Comparison of ENCODE assay signal across 10 mouse cellular contexts in the genomic region with DNA sequence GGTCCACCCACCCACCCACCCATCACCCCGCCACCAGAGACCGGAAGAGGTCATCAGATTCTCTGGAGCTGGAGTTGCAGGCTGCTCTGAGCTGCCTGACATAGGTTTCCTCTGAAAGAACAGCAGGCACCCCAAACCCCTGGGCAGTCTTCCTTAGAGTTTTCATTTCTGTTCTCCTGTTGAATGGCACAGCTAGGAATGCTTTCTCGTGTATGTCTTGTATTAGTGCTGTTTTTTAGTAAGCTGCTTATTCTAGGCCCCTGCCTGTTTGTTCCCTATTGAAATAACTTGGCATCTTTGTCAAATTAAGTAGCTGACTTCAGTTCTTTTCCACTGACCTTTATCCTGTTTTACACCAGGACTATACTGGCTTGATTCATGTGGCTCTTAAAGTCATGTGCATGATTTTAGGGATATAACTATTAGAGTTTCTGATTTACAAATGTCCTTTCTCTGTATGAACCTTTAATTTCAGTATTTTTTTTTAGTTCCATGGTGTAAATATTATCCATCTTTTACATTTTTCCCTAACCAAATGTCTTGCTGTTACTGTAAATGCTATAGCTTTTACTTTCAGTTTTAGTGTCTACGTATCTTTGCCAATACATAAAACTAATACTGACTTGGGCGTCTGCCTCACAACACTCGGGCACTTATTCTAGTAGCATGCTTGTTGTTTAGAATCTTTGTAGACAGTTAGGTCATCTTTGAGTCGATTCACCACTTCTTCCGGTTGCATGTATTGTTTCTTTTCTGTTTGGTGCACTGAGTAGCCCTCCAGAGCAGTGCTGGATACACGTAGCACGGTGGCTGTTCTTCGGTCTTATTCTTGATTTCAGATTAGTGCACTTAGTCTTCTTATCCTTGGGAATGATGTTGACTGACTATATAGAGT.
DNase-seq lines count a peak whose midpoint lies in the region; ATAC-seq and TF ChIP-seq lines count a peak whose summit lies in the region.
"Had no signal": no experiment of that assay in that cellular context is flagged by ENCODE, and none has a peak within 500 bp of the region (broad histone marks: within the 10 kb centered on the region; RNA-seq: fewer than 3 reads in every experiment).

No protein-coding gene starts in this region.

- peaks cover 0 to 10% of the 10 kb centered on the region in 2 experiments for H3K36me3 ChIP-seq in CH12.LX (replicated peaks in 1 of 2; ENCODE audit: control insufficient read depth in 1 of 2, insufficient read depth in 1 of 2, low read length in 1 of 2)
- no peaks in the 10 kb centered on the region for H3K36me3 ChIP-seq in forebrain, embryonic 12.5 days (replicated peaks)
- H3K36me3 ChIP-seq: embryonic facial prominence, embryonic 12.5 days had no signal

- peak; percentile 5; the same call in 1 of the 2 replicates for TF ChIP-seq EP300 in CH12.LX (IDR thresholded peaks at IDR 0.05; ENCODE audit: low read length)

- dilution Hi-C loops in CH12.LX (cut with MboI; ENCODE audit: extremely low pct_ligation_motif_present, extremely low pct_unique_long_range_greater_than_20kb, low sequenced_read_pairs) = no loop called here

- peak overlapping the region; percentile 37 for H3K4me3 ChIP-seq in layer of hippocampus, adult 2 months
- H3K4me3 ChIP-seq in CH12.LX (replicated peaks in 1 of 3; ENCODE audit: low read depth in 2 of 3, low read length in 2 of 3, poor library complexity in 1 of 3) = peak overlapping the region; percentile 42 to 54 (median 48)
- no peak overlapping the region for H3K4me3 ChIP-seq in forebrain, embryonic 12.5 days (replicated peaks)
- H3K4me3 ChIP-seq: embryonic facial prominence, embryonic 12.5 days had no signal

- TF ChIP-seq RAD21 in CH12.LX (IDR thresholded peaks at IDR 0.05; ENCODE audit: low read depth, low read length) = no peak

- no peak for TF ChIP-seq POLR2A in CH12.LX (IDR thresholded peaks at IDR 0.05; ENCODE audit: low read depth, low read length)

- no peaks in the 10 kb centered on the region for H3K27me3 ChIP-seq in CH12.LX (replicated peaks)
- H3K27me3 ChIP-seq in forebrain, embryonic 12.5 days = no peaks in the 10 kb centered on the region
- H3K27me3 ChIP-seq: embryonic facial prominence, embryonic 12.5 days had no signal

- peak overlapping the region; percentile 44; the same call in 1 of the 2 replicates for H3K9ac ChIP-seq in CH12.LX (ENCODE audit: insufficient read depth, low read depth)
- no peak overlapping the region for H3K9ac ChIP-seq in forebrain, embryonic 12.5 days
- H3K9ac ChIP-seq: embryonic facial prominence, embryonic 12.5 days had no signal

- H3K9me3 ChIP-seq in CH12.LX (replicated peaks; ENCODE audit: low read length) = no peaks in the 10 kb centered on the region
- H3K9me3 ChIP-seq in forebrain, embryonic 12.5 days = no peaks in the 10 kb centered on the region
- H3K9me3 ChIP-seq: embryonic facial prominence, embryonic 12.5 days had no signal

- H3K27ac ChIP-seq in layer of hippocampus, adult 2 months = peak overlapping the region; percentile 51
- no peak overlapping the region for H3K27ac ChIP-seq in CH12.LX (ENCODE audit: insufficient read depth, low read depth)
- H3K27ac ChIP-seq in forebrain, embryonic 12.5 days = no peak overlapping the region
- H3K27ac ChIP-seq: embryonic facial prominence, embryonic 12.5 days had no signal

- ATAC-seq in megakaryocyte, adult 5-6 weeks (ENCODE audit: poor library complexity, severe bottlenecking) = peak; percentile 42; the same call in 1 of the 2 replicates
- ATAC-seq in forebrain, embryonic 12.5 days (ENCODE audit: low FRiP score) = no peak

- TF ChIP-seq CTCF in layer of hippocampus, adult 2 months (conservative IDR thresholded peaks at IDR 0.05) = no peak
- TF ChIP-seq CTCF in CH12.LX (conservative IDR thresholded peaks at IDR 0.05 in 1 of 2, IDR thresholded peaks at IDR 0.05 in 1 of 2; ENCODE audit: low read depth in 2 of 2, low read length in 2 of 2) = no peak

- in situ Hi-C loops in CH12.LX (cut with MboI; ENCODE audit: low pct_ligation_motif_present, low pct_unique_long_range_greater_than_20kb, low sequenced_read_pairs) = no loop called here

- H3K79me2 ChIP-seq in CH12.LX (replicated peaks; ENCODE audit: control insufficient read depth, extremely low read depth, insufficient read depth, poor library complexity, severe bottlenecking) = peaks cover 12% of the 10 kb centered on the region; the same call in 1 of the 2 replicates

- intact Hi-C loops in left cerebral cortex, postnatal 14 days (cut with DNase I) = no loop called here

- 78% methylated on average over 11 of the region's 11 CpGs for WGBS in forebrain, embryonic 12.5 days

- peak overlapping the region; percentile 93 for H3K4me2 ChIP-seq in CH12.LX (ENCODE audit: insufficient read depth, low read depth, poor library complexity, severe bottlenecking)
- no peak overlapping the region for H3K4me2 ChIP-seq in forebrain, embryonic 12.5 days
- H3K4me2 ChIP-seq: embryonic facial prominence, embryonic 12.5 days had no signal

- H3K4me1 ChIP-seq in CH12.LX (ENCODE audit: control insufficient read depth in 1 of 2, insufficient read depth in 2 of 2) = peaks cover 5 to 43% of the 10 kb centered on the region in 2 experiments
- H3K4me1 ChIP-seq in forebrain, embryonic 12.5 days = no peaks in the 10 kb centered on the region

- DNase-seq in layer of hippocampus, adult 2 months (ENCODE audit: low spot score in 2 of 2) = no peak
- no peak for DNase-seq in layer of hippocampus, postnatal 36 days
- peak; percentile 40 for DNase-seq in CH12.LX (ENCODE audit: extremely low read depth)
- DNase-seq in c-Kit-negative CD71-positive TER-119-positive erythroid progenitor cells, embryonic 14.5 days (ENCODE audit: low read depth, low spot score) = peak; percentile 38
- DNase-seq in layer of hippocampus, postnatal 14 days (ENCODE audit: low spot score in 2 of 2) = no peak
- DNase-seq in left cerebral cortex, postnatal 14 days (ENCODE audit: low spot score in 2 of 2) = no peak
- DNase-seq: adrenal gland, adult 8-10 months had no signal

TF ChIP-seq in CH12.LX, 34 proteins besides CTCF, POLR2A, EP300 and RAD21:
- TF ChIP-seq ZC3H11A (IDR thresholded peaks at IDR 0.05; ENCODE audit: low read depth, low read length) (no peak), E2F4 (IDR thresholded peaks at IDR 0.05; ENCODE audit: insufficient replicate concordance, low read depth, low read length) (no peak), MXI1 (IDR thresholded peaks at IDR 0.05; ENCODE audit: low read depth, low read length) (peak; percentile 12; the same call in 1 of the 2 replicates), ELF1 (IDR thresholded peaks at IDR 0.05; ENCODE audit: low read depth, low read length) (no peak), SIN3A (IDR thresholded peaks at IDR 0.05; ENCODE audit: low read length) (peak; percentile 22; the same call in 1 of the 2 replicates), NRF1 (IDR thresholded peaks at IDR 0.05; ENCODE audit: low read depth, low read length) (no peak)

Comparison
In these comparisons a context has a peak if more than half of its experiments do, and no peak if none do; other contexts are left out.
1. DNase-seq: peak in CH12.LX (single experiment) and c-Kit-negative CD71-positive TER-119-positive erythroid progenitor cells, embryonic 14.5 days (single experiment); none in layer of hippocampus, adult 2 months (0 of 2), layer of hippocampus, postnatal 36 days (0 of 2), layer of hippocampus, postnatal 14 days (0 of 2) and left cerebral cortex, postnatal 14 days (0 of 2).